Mouse (Mus musculus) layer of hippocampus, adult 11-12 months (tissue): ENCODE data around the gene Wdr62.

Experiments
- DNase-seq: peaks from one replicate; pipeline ENCODE4 v3.0.0; 2022; ENCODE audit warnings: low spot score

Wdr62 gene

GRCm38 (mm10) chr7:30306083-30306779 is 26.0 kb upstream of the Wdr62 start:
- no peak for DNase-seq

DNA sequence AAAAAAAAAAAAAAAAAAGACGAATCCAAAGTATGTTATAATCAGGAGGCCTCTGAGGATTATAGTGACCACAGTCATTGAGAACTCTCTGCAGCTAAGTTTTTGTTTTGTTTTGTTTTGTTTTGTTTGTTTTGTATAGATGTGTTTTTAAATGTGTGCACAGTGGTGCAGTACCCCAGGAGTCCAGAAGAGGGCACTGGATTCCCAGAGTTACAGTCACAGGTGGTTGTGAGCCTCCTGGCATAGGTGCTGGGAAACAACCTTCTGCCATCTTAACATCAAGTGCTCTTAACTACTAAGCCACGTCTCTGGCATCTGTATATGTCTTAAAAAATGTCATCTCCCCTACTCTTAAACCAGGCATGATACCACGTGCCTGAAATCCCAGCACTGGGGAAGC is 20.7 kb upstream of the Wdr62 start:
- no peak for DNase-seq

DNA sequence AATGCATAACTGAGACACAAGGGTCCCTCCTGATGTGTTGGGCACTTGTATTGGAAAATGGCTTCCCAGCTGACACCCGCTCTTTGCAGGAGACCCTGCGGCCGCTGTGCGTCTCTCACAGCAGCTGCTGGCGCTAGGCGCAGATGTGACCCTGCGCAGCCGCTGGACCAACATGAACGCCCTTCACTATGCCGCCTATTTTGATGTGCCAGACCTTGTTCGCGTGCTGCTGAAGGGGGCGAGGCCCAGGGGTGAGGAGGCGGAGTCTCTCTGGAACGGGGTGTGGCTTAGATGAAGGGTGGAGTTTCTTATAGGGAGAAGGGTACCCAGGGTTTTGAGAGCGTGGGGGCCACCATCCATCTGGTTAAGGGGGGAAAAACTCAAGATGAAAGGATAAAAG is 17.0 kb upstream of the Wdr62 start:
- no peak for DNase-seq

DNA sequence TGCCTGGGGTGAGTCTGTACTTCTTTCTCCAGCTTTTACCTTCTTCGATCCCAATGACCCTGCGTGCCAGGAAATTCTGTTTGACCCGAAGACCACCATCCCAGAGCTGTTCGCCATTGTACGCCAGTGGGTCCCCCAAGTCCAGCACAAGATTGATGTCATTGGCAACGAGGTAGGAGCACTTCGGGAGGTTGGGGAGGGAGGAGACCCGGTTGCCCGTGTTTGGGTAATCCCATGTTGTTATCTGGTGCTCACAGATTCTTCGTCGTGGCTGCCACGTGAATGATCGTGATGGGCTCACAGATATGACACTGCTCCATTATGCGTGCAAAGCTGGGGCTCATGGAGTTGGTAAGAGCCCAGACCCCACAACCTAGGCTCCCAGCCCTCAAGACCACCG is 16.6 kb upstream of the Wdr62 start:
- no peak for DNase-seq

- no peak for DNase-seq
These were observed 14.9 kb upstream of the Wdr62 start for GRCm38 (mm10) chr7:30295103-30295502.

DNA sequence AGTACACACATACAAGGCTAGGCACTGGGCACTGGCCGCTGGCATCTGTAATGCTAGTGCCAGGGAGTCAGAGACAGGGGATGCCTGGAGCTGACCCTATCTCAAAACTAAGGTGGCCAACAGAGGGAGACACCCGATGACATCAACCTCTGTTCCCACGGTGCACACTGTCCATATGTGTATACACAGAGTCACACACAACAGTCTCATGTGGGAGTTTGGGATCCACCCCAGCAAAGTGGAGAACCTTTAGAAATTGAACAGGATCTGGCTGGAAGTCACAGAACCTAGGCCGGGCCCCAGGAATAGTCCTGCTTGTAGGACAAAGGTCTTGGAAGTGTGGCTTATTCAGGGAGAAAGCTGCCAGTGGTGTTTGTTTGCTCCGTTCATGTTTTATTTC is 14.1 kb upstream of the Wdr62 start:
- DNase-seq = no peak

- no peak for DNase-seq
These were observed 13.6 kb upstream of the Wdr62 start for GRCm38 (mm10) chr7:30293795-30294194.

GRCm38 (mm10) chr7:30291215-30292131 is 11.3 kb upstream of the Wdr62 start, which contains the start of gene Clip3:
TSS of gene Clip3 (plus strand) at chr7:30291728.
- peak; percentile 91 for DNase-seq

GRCm38 (mm10) chr7:30289714-30290399 is 9.6 kb upstream of the Wdr62 start:
- peak; percentile 70 for DNase-seq

GRCm38 (mm10) chr7:30289071-30289713 is 9.0 kb upstream of the Wdr62 start:
- no peak for DNase-seq

DNA sequence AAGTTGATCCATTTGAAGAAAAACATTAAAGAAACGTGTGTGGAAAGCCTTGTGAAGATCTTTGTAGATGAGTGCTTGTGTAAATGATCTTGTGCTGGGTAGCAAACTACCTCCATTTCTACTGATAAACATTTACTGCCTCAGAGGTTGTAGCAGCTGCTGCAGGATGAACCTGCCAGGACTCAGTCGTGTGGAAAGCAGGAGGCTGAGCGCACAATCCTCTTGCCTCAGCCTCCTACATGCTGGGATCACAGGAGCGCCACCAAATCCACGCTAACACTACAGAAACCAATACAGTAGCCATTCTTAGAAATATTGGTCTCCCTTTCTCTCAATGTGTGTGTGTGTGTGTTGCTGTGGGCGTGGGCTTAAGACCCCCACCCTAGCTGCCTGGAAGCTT is 7.8 kb upstream of the Wdr62 start:
- DNase-seq = no peak

- no peak for DNase-seq
These were observed 6.6 kb upstream of the Wdr62 start for GRCm38 (mm10) chr7:30286701-30287410.

DNA sequence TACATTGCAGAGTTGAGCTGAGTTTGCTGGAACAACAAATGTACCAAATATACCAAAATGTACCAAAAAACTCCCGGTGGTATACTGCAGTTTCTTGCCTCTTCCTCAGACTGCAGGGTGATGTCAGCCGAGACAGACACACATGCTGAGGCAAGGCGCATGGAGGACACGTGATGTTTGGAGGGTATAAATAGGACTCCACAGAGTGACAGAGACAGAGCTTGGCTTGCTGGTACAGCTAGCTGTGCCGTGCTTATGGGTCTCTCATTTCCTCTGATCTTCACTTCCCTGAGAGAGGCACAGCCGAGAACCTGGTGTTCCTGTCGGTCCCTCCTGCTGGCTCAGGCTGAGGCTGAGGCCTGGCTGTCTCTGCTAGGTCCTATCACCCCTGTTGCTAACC is 2.5 kb upstream of the Wdr62 start:
- no peak for DNase-seq

DNA sequence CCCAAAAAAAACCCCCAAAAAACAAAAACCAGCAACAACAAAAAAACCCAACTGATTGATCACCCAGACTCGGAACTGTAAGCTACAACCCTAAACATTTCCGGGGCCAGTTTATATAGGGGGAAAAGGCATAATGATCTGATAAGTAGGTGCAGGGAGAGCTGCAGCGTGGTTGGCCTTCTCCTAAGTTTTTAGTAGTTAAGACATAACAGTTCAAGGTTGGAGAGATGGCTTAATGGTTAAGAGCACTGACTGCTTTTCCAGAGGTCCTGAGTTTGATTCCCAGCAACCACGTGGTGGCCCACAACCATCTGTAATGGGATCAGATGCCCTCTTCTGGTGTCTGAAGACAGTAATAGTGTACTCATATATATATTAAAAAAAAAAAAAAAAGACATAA is 1.3 kb upstream of the Wdr62 start:
- no peak for DNase-seq

GRCm38 (mm10) chr7:30280670-30281138 is 485 bp upstream of the Wdr62 start:
- DNase-seq = peak; percentile 91

DNA sequence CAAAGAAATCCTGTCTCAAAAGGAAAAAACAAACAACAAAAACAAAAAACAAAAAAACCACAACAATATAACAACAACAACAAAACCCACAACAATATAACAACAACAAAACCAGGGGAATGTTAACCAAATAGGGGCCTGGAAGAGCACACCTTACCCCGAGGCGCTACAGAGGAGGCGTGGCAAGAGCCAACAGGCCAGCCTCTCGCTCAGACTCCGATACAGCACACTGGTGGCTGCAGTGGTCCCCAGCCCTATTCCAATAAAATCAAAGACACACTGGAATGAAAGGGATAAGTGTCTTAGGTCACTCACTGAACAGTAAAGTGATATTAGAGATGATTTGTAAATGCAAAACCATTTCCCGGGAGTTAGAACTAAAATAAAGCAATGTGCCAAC is 683 bp downstream of the Wdr62 start:
- no peak for DNase-seq

DNA sequence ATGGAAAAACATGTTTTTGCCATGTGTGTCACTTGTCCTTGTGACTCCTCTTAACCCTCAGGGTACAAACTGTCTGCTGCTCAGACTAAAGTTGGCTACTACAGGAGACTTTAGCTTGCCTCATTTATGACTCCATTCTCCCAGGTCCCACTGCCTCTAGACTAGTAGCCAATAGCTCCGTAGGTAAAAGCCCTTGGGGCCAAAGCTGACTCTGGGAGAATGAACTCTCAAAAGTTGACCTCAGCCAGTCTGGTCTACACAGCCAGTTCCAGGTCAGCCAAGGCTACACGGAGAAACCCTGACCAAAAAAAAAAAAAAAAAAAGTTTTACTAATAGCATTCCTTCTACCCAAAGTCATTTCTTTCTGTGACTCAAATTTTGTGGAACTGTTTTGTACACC is 1.3 kb downstream of the Wdr62 start:
- DNase-seq = no peak

GRCm38 (mm10) chr7:30274383-30274782 is 5.8 kb downstream of the Wdr62 start:
- no peak for DNase-seq

- no peak for DNase-seq
These were observed 10.6 kb downstream of the Wdr62 start for GRCm38 (mm10) chr7:30269641-30270040.

GRCm38 (mm10) chr7:30266780-30267179 is 13.4 kb downstream of the Wdr62 start:
- DNase-seq = no peak

DNA sequence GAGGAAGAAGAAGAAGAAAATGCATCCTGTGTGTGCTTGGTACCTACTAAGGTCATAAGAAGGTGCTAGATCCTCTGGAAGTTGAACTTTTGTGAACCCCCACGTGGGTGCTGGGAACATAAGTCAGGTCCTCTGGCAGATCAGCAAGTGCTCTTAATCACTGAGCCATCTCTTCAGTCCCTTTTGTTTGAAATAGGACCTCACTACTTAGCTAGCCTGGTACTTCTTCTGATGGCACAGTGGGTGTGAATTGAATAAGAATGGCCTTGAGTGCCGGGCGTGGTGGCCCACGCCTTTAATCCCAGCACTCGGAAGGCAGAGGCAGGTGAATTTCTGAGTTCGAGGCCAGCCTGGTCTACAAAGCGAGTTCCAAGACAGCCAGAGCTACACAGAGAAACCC is 14.3 kb downstream of the Wdr62 start:
- DNase-seq = no peak
